Mouse (Mus musculus) heart, adult 9 months (tissue): Measurements from ENCODE around the gene Plcl2.

Experiments
- DNase-seq, 2 experiments: peaks; one replicate each; pipeline ENCODE4 v3.0.0; 2022; ENCODE audit warnings: low spot score in 2 of 2

The Plcl2 gene

DNA sequence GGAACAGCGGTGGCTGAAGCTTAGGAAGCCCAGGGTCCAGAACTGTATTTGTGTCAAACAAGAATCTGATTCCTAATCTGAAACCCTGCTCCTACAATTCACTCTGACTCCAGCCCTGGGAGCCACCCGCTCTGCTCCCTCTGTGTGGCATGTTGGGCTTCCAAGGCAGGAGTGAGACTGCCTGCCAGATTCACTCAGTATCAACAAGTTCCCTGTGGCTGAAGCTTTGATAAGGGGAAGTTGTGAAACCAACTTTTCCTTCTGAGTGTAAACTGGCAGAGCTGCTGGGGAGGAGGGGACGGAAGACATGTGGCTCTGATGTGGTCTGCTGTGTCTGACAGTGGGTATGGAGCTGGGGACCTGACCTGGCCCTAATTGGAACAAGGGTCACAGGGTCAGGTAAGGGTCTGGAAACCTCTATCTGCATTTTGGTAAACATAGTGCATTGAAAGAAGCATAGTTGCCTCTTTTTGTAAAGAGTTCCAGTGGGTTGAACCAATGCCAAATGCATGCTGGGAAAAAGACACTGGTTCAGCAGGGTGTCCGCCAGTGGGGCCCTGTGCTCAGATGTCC is 226.3 kb downstream of the Plcl2 start:
- DNase-seq = peak; percentile 80

GRCm38 (mm10) chr17:50735955-50736533 is 226.8 kb downstream of the Plcl2 start:
- peak; percentile 30 to 56 for DNase-seq

- no peak for DNase-seq
Measured at GRCm38 (mm10) chr17:50737068-50737467, 227.9 kb downstream of the Plcl2 start.
